Mouse (Mus musculus): ENCODE results near the gene Ephx1. TPM values are rescaled to one million over a fixed set of nuclear protein-coding genes. Genes with fewer than 3 reads are reported as not detected.

The Ephx1 gene
- polyA plus RNA-seq, 1 experiment from 2014 or later, result 2.0 TPM

GRCm38 (mm10) chr1:181011601-181012000 is 9.1 kb downstream of the Ephx1 start:
- H3K36me3 ChIP-seq, result no peaks in the 10 kb centered on the region
- peaks cover 3% of the 10 kb centered on the region for H3K4me1 ChIP-seq (replicated peaks)
- H3K9ac ChIP-seq (replicated peaks), result no peak overlapping the region
- WGBS, result 70% methylated on average over 5 of the region's 5 CpGs
- 0 out of 2 replicates have a peak, but pooled peaks cover 8% of the 10 kb centered on the region for H3K27me3 ChIP-seq
- no peak for ATAC-seq
- no peak overlapping the region for H3K27ac ChIP-seq
- H3K9me3 ChIP-seq, result no peaks in the 10 kb centered on the region
- no peak overlapping the region for H3K4me2 ChIP-seq (replicated peaks)
- no peak overlapping the region for H3K4me3 ChIP-seq (replicated peaks)

- Histone ChIP-seq H3K4me2 (replicated peaks) (no peak overlapping the region), H3K4me3 (replicated peaks) (no peak overlapping the region), H3K27ac (no peak overlapping the region), H3K9me3 (no peaks in the 10 kb centered on the region), H3K36me3 (no peaks in the 10 kb centered on the region), H3K9ac (replicated peaks) (0 out of 2 replicates have a peak overlapping the region, but pooled peaks have one; percentile 3), H3K27me3 (0 out of 2 replicates have a peak, but pooled peaks cover 3% of the 10 kb centered on the region), H3K4me1 (replicated peaks) (no peaks in the 10 kb centered on the region)
- ATAC-seq, result no peak
- WGBS, result 67% methylated on average over 4 of the region's 4 CpGs
Measured at GRCm38 (mm10) chr1:181010171-181010932, 10.4 kb downstream of the Ephx1 start.

GRCm38 (mm10) chr1:181009754-181010153 is 10.9 kb downstream of the Ephx1 start:
- WGBS, result 85% methylated on average over 3 of the region's 3 CpGs
- no peak overlapping the region for H3K27ac ChIP-seq
- 0 out of 2 replicates have a peak, but pooled peaks cover 3% of the 10 kb centered on the region for H3K27me3 ChIP-seq
- H3K9ac ChIP-seq (replicated peaks), result no peak overlapping the region
- H3K36me3 ChIP-seq, result no peaks in the 10 kb centered on the region
- no peak overlapping the region for H3K4me2 ChIP-seq (replicated peaks)
- no peak overlapping the region for H3K4me3 ChIP-seq (replicated peaks)
- no peaks in the 10 kb centered on the region for H3K9me3 ChIP-seq
- no peak for ATAC-seq
- H3K4me1 ChIP-seq (replicated peaks), result no peaks in the 10 kb centered on the region

- H3K27me3 ChIP-seq, result 0 out of 2 replicates have a peak, but pooled peaks cover under 1% of the 10 kb centered on the region
- no peaks in the 10 kb centered on the region for H3K4me1 ChIP-seq (replicated peaks)
- no peaks in the 10 kb centered on the region for H3K9me3 ChIP-seq
- H3K36me3 ChIP-seq, result no peaks in the 10 kb centered on the region
- H3K9ac ChIP-seq (replicated peaks), result no peak overlapping the region
- ATAC-seq, result no peak
- H3K4me2 ChIP-seq (replicated peaks), result no peak overlapping the region
- 83% methylated on average over 4 of the region's 4 CpGs for WGBS
- no peak overlapping the region for H3K27ac ChIP-seq
- H3K4me3 ChIP-seq (replicated peaks), result no peak overlapping the region
Measured at GRCm38 (mm10) chr1:181009011-181009590, 11.6 kb downstream of the Ephx1 start.

- H3K36me3 ChIP-seq, result no peaks in the 10 kb centered on the region
- H3K9ac ChIP-seq (replicated peaks), result no peak overlapping the region
- ATAC-seq, result no peak
- no peak overlapping the region for H3K27ac ChIP-seq
- H3K9me3 ChIP-seq, result no peaks in the 10 kb centered on the region
- no peak overlapping the region for H3K4me2 ChIP-seq (replicated peaks)
- WGBS, result 92% methylated on average over 2 of the region's 2 CpGs
- H3K4me3 ChIP-seq (replicated peaks), result no peak overlapping the region
- H3K27me3 ChIP-seq, result no peaks in the 10 kb centered on the region
- no peaks in the 10 kb centered on the region for H3K4me1 ChIP-seq (replicated peaks)
Measured at GRCm38 (mm10) chr1:181008266-181008665, 12.4 kb downstream of the Ephx1 start.

GRCm38 (mm10) chr1:181007831-181008230 is 12.9 kb downstream of the Ephx1 start:
- no peak overlapping the region for H3K4me2 ChIP-seq (replicated peaks)
- no peaks in the 10 kb centered on the region for H3K9me3 ChIP-seq
- no peak overlapping the region for H3K9ac ChIP-seq (replicated peaks)
- WGBS, result 92% methylated on average over 6 of the region's 6 CpGs
- no peak overlapping the region for H3K4me3 ChIP-seq (replicated peaks)
- H3K27ac ChIP-seq, result no peak overlapping the region
- H3K27me3 ChIP-seq, result no peaks in the 10 kb centered on the region
- ATAC-seq, result no peak
- no peaks in the 10 kb centered on the region for H3K4me1 ChIP-seq (replicated peaks)
- H3K36me3 ChIP-seq, result no peaks in the 10 kb centered on the region

- Histone ChIP-seq H3K4me3 (replicated peaks) (no peak overlapping the region), H3K36me3 (no peaks in the 10 kb centered on the region), H3K9ac (replicated peaks) (no peak overlapping the region), H3K4me2 (replicated peaks) (no peak overlapping the region), H3K27ac (no peak overlapping the region), H3K9me3 (no peaks in the 10 kb centered on the region), H3K4me1 (replicated peaks) (peaks cover 7% of the 10 kb centered on the region), H3K27me3 (no peaks in the 10 kb centered on the region)
- ATAC-seq, result no peak
- 86% methylated on average over 8 of the region's 8 CpGs for WGBS
Measured at GRCm38 (mm10) chr1:181005331-181005730, 15.4 kb downstream of the Ephx1 start.

- no peak overlapping the region for H3K27ac ChIP-seq
- no peak for ATAC-seq
Measured at GRCm38 (mm10) chr1:181003790-181004189, 16.9 kb downstream of the Ephx1 start.

GRCm38 (mm10) chr1:181001621-181002020 is 19.1 kb downstream of the Ephx1 start:
- Histone ChIP-seq H3K27me3 (no peaks in the 10 kb centered on the region), H3K9ac (replicated peaks) (no peak overlapping the region), H3K4me3 (replicated peaks) (no peak overlapping the region), H3K27ac (no peak overlapping the region), H3K9me3 (no peaks in the 10 kb centered on the region), H3K36me3 (no peaks in the 10 kb centered on the region), H3K4me1 (replicated peaks) (peaks cover 8% of the 10 kb centered on the region), H3K4me2 (replicated peaks) (no peak overlapping the region)
- no peak for ATAC-seq
- 89% methylated on average over 3 of the region's 3 CpGs for WGBS

More at GRCm38 (mm10) chr1:181003790-181004189, 16.9 kb downstream of the Ephx1 start:
- peaks cover 8% of the 10 kb centered on the region for H3K4me1 ChIP-seq (replicated peaks)
- no peak overlapping the region for H3K9ac ChIP-seq (replicated peaks)
- H3K36me3 ChIP-seq, result no peaks in the 10 kb centered on the region
- no peak overlapping the region for H3K4me3 ChIP-seq (replicated peaks)
- no peak overlapping the region for H3K4me2 ChIP-seq (replicated peaks)
- no peaks in the 10 kb centered on the region for H3K9me3 ChIP-seq
- no peaks in the 10 kb centered on the region for H3K27me3 ChIP-seq
- WGBS, result 86% methylated on average over 2 of the region's 2 CpGs

- 86% methylated on average over 3 of the region's 3 CpGs for WGBS
- no peaks in the 10 kb centered on the region for H3K27me3 ChIP-seq
- no peak overlapping the region for H3K4me3 ChIP-seq (replicated peaks)
- H3K36me3 ChIP-seq, result no peaks in the 10 kb centered on the region
- H3K27ac ChIP-seq, result no peak overlapping the region
- H3K4me1 ChIP-seq (replicated peaks), result peaks cover 8% of the 10 kb centered on the region
- H3K4me2 ChIP-seq (replicated peaks), result no peak overlapping the region
- H3K9ac ChIP-seq (replicated peaks), result no peak overlapping the region
- no peaks in the 10 kb centered on the region for H3K9me3 ChIP-seq
- no peak for ATAC-seq
Measured at GRCm38 (mm10) chr1:181001217-181001616, 19.5 kb downstream of the Ephx1 start.

GRCm38 (mm10) chr1:181000501-181001092 is 20.1 kb downstream of the Ephx1 start:
- peaks cover 8% of the 10 kb centered on the region for H3K4me1 ChIP-seq (replicated peaks)
- WGBS, result 50% methylated on average over 10 of the region's 10 CpGs

GRCm38 (mm10) chr1:180992142-180992541 is 28.6 kb downstream of the Ephx1 start:
- Histone ChIP-seq H3K27me3 (no peaks in the 10 kb centered on the region; the same call in 1 of the 2 replicates), H3K4me3 (replicated peaks) (no peak overlapping the region), H3K9ac (replicated peaks) (no peak overlapping the region), H3K9me3 (no peaks in the 10 kb centered on the region), H3K27ac (no peak overlapping the region), H3K4me2 (replicated peaks) (no peak overlapping the region), H3K36me3 (no peaks in the 10 kb centered on the region), H3K4me1 (replicated peaks) (no peaks in the 10 kb centered on the region)
- no peak for ATAC-seq
- 66% methylated on average over 3 of the region's 3 CpGs for WGBS

More at GRCm38 (mm10) chr1:181000501-181001092, 20.1 kb downstream of the Ephx1 start:
- Histone ChIP-seq H3K4me2 (replicated peaks) (no peak overlapping the region), H3K9me3 (no peaks in the 10 kb centered on the region), H3K27me3 (no peaks in the 10 kb centered on the region), H3K36me3 (no peaks in the 10 kb centered on the region), H3K9ac (replicated peaks) (no peak overlapping the region), H3K4me3 (replicated peaks) (no peak overlapping the region), H3K27ac (no peak overlapping the region)
- ATAC-seq, result peak; percentile 66; the same call in 1 of the 2 replicates
